Mouse (Mus musculus): Measurements from ENCODE around the gene Hsf4. TPM values are rescaled to one million over a fixed set of nuclear protein-coding genes. Genes with fewer than 3 reads are reported as not detected.
A peak's percentile ranks its signal among the peaks of the same experiment; 100 is the strongest.

Gene Hsf4
- polyA plus RNA-seq, 1 experiment from 2014 or later, result 0.10 TPM

DNA sequence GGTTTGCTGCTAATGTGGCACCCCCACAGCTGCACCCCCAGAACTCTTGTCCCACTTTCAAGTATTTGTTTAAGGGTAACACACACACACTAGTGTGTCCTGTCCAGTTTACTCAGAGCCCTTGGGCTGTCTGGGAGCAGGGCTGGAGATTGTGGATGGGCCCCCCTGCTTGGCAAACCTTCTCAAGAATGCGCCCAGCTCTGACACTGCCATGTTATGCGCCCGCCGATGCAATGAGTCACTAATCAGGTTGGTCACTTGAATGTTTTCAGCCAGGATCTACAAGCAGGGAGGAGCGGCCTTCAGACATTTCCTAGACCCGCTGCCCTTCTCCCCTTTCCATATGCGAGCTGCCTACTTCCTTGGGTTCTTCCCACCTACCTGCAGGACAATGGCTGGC is 22.9 kb downstream of the Hsf4 start:
- no peaks in the 10 kb centered on the region for H3K9me3 ChIP-seq (replicated peaks)
- H3K4me3 ChIP-seq, result no peak overlapping the region
- H3K27me3 ChIP-seq (ENCODE audit: low read depth, poor library complexity, severe bottlenecking), result peaks cover 34% of the 10 kb centered on the region
- H3K4me1 ChIP-seq, result peaks cover 41% of the 10 kb centered on the region
- 79% methylated on average over 7 of the region's 7 CpGs for WGBS
- no peak for DNase-seq (ENCODE audit: low spot score)
- H3K27ac ChIP-seq (replicated peaks), result no peak overlapping the region
- no peaks in the 10 kb centered on the region for H3K36me3 ChIP-seq

DNA sequence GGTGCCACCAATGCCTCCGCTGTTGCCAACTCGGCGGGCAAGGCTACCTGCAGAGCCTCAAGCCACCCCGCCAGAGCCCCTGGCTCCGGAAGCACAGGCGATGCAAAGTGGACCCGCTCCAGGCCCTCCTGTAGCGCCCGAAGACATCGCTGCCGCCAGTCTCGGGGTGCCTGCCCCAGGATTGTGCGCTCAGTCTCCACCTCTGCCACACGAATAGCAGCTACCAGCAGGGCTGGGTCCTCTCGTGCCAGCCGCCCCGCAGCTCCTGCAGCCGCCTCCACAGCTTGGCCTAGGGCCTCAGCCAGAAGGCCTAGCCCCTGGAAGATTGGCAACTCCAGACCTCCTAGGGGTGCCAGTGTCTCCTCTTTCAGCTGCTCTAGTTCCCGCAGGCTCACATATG is 23.8 kb downstream of the Hsf4 start:
- Histone ChIP-seq H3K4me1 (peaks cover 38% of the 10 kb centered on the region), H3K4me3 (no peak overlapping the region), H3K36me3 (no peaks in the 10 kb centered on the region), H3K27ac (replicated peaks) (no peak overlapping the region), H3K27me3 (ENCODE audit: low read depth, poor library complexity, severe bottlenecking) (peaks cover 34% of the 10 kb centered on the region), H3K9me3 (replicated peaks) (no peaks in the 10 kb centered on the region)
- 73% methylated on average over 19 of the region's 19 CpGs for WGBS
- DNase-seq (ENCODE audit: low spot score), result no peak

DNA sequence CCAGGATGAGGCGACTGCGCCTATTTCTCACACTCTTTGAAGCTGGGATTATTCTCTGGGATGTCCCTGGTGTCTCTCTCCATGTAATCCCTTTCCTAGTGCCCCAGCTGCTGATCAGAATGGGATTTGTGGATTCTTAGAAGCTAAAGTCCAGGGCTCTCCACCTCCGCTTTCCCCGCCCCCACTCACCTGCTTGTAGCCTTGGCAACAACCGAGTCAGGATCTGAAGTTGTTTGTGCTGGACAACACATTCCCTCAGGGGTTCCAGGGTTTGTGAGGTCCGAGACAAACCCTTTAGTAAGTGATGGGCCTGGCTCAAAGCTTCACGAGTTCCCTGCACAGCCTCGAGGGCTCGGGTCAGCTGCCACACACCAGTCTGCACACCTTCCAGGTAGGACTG is 25.2 kb downstream of the Hsf4 start:
- no peak for DNase-seq (ENCODE audit: low spot score)
- Histone ChIP-seq H3K4me3 (no peak overlapping the region), H3K4me1 (peaks cover 35% of the 10 kb centered on the region), H3K27ac (replicated peaks) (no peak overlapping the region), H3K27me3 (ENCODE audit: low read depth, poor library complexity, severe bottlenecking) (peaks cover 31% of the 10 kb centered on the region), H3K36me3 (peaks cover 13% of the 10 kb centered on the region), H3K9me3 (replicated peaks) (no peaks in the 10 kb centered on the region)
- WGBS, result 64% methylated on average over 9 of the region's 9 CpGs

DNA sequence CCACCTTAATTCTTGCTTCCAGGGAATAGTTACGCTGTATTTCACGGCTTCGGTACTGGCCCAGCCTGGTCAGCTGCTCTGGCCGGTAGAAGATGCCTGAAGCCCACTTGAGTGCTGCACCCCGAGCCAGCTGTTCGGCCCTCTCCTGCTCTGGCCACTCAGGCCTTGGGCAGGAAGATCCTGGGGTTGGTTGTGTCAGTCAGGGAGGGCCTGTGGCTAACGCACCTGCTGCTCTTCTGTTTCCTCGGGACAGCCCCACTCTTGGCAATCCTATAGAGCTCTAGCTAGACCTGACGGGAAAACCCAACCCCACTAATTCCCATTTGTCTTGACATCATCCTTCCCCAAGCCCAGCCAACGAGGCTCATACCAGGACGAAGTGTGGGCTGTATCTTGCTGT is 25.7 kb downstream of the Hsf4 start:
- no peak for DNase-seq (ENCODE audit: low spot score)

DNA sequence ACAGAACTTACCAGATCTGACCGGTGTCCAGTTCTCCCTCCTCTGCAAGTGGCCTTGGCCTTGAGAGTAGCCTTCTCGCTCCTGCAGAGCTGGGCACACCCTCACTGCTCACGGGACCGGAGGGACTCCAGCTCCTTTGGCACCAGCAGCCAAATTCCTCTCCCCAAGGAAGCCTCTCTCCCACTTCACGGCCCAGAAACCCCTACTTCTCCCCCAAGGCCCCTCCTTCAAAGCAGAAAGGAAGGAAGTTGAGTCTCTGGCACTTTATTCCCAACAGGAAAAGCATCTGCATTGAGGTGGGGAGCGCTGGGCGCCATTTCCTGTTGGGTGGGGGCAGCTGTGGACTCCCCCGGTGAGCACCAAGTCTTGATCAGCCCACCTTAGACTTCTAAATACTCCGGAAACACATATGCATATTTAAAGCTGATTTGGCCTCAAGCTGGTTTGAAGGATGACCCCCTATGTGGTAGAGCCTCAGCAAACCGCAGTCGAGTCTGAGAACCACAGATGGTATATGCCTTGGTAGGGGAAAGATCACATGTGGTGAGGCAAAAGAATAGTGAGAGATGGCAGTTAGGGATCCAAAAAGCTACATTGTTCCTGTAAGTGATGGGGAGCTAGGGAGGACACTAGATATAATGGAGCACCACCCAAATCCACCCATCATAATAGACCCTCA is 26.4 kb downstream of the Hsf4 start, which contains the start of gene Exoc3l:
Exoc3l (minus strand) TSS at position 207 of the 679 bp plus-strand sequence.
- peak within 1 kb of the TSS; percentile 84 for H3K27ac ChIP-seq (replicated peaks)
- H3K27me3 ChIP-seq (ENCODE audit: low read depth, poor library complexity, severe bottlenecking), result peaks cover 19% of the 10 kb centered on the region
- no peak for DNase-seq (ENCODE audit: low spot score)
- peaks cover 23% of the 10 kb centered on the region for H3K4me1 ChIP-seq
- H3K4me3 ChIP-seq, result peak within 1 kb of the TSS; percentile 90
- 65% methylated on average over 11 of the region's 11 CpGs for WGBS
- H3K36me3 ChIP-seq, result peaks cover 25% of the 10 kb centered on the region
- H3K9me3 ChIP-seq (replicated peaks), result no peaks in the 10 kb centered on the region

More for the DNA sequence above, 25.7 kb downstream of the Hsf4 start:
- Histone ChIP-seq H3K27me3 (ENCODE audit: low read depth, poor library complexity, severe bottlenecking) (peaks cover 26% of the 10 kb centered on the region), H3K36me3 (peaks cover 18% of the 10 kb centered on the region), H3K9me3 (replicated peaks) (no peaks in the 10 kb centered on the region), H3K4me1 (peaks cover 30% of the 10 kb centered on the region), H3K4me3 (peak overlapping the region; percentile 16; the same call in 1 of the 2 replicates), H3K27ac (replicated peaks) (no peak overlapping the region)
- 73% methylated on average over 11 of the region's 11 CpGs for WGBS

DNA sequence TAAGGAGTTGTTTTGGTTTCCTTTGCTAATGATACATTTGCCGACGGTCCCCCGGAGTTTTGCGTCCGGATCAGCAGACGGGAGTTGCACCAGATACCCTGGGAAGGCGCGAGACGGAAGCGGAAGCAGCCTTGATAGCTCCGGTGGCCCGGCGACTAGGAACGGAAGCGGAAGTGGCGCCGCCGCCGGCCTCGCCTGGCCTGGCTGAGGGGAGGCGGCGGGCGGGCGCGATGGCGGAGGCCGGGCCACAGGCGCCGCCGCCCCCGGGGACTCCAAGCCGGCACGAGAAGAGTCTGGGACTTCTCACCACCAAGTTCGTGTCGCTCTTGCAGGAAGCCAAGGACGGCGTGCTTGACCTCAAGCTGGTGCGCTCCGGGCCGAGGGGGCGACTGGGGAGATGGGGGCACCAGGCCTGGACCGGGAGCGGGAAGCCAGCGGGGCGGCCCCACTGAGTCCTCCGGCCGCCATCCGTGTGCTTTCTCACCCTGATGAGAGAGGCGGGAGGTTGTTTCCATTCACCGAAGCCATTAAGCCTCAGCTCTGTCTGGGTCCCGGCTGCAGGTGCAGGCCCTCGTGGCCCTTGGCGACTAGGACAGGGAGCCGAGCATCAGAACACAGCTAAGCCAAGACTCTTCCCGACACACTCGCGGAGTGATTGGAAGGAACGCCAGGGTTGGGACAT is 28.1 kb downstream of the Hsf4 start, which contains the start of gene E2f4:
E2f4 (plus strand) TSS at position 153 of the 682 bp plus-strand sequence.
- WGBS, result under 1% methylated on average over 58 of the region's 58 CpGs
- H3K9me3 ChIP-seq (replicated peaks), result no peaks in the 10 kb centered on the region
- peaks cover 23% of the 10 kb centered on the region for H3K4me1 ChIP-seq
- peaks cover 10% of the 10 kb centered on the region; the same call in 1 of the 2 replicates for H3K27me3 ChIP-seq (ENCODE audit: low read depth, poor library complexity, severe bottlenecking)
- peak within 1 kb of the TSS; percentile 84 for H3K27ac ChIP-seq (replicated peaks)
- peak within 1 kb of the TSS; percentile 90 for H3K4me3 ChIP-seq
- H3K36me3 ChIP-seq, result peaks cover 42% of the 10 kb centered on the region
- peak; percentile 95 for DNase-seq (ENCODE audit: low spot score)

DNA sequence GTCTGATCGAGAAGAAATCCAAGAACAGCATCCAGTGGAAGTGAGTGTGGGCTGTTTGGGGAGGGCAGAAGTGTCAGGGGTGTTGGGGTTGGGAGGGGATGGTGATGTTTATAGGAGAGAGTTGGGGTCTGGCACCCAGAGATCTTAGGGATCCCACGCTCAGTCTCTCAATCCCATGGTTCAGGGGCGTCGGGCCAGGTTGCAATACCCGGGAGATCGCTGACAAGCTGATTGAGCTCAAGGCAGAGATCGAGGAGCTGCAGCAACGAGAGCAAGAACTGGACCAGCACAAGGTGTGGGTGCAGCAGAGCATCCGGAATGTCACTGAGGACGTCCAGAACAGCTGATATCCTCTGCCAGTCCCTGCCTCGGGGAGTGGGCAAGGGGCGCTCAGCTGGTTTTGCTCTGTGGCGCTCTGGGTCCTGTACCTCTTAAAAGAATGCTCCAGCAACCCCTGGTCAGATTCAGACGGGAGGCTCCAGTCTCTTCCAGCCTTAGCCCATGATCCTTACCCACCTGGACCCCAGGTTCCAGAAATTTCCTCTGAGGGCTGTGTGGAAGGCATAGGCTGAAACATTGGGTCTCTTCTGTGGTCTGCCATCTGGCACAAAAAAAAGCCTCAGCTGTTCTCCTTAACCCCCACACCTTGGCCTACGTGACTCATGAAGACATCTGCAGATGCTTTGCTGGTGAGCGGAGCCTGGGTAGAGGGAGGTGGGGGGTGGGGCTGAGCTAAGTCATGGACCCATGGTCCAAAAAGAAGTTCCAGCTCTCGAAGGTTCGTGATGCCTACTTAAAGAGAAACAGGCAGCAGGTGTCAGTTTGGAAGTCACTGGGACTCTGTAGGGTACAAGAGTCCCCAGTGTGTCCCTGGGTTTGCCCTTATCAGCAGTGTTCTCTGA is 29.0 kb downstream of the Hsf4 start:
- peak overlapping the region; percentile 84 for H3K27ac ChIP-seq (replicated peaks)
- peak overlapping the region; percentile 90 for H3K4me3 ChIP-seq
- peaks cover 51% of the 10 kb centered on the region for H3K36me3 ChIP-seq
- 66% methylated on average over 18 of the region's 18 CpGs for WGBS
- no peak for DNase-seq (ENCODE audit: low spot score)
- peaks cover 23% of the 10 kb centered on the region for H3K4me1 ChIP-seq
- peaks cover under 1% of the 10 kb centered on the region; the same call in 1 of the 2 replicates for H3K27me3 ChIP-seq (ENCODE audit: low read depth, poor library complexity, severe bottlenecking)
- no peaks in the 10 kb centered on the region for H3K9me3 ChIP-seq (replicated peaks)

DNA sequence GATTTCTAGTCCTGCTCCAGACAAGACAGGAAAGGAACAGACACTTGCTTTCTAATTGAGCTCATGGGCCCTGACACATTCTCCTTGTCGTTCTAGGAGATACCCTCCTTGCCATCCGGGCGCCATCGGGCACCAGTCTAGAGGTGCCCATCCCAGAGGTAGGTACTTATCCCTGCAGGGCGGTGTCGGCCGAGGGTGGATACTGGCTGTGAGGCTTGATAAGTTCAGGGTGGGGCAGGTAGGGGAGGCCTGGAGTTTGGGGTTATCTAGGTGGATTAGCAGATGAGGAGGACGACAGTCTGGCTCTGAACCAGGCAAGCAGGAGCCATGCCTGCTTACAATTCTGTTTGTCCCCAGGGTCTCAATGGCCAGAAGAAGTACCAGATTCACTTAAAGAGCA is 30.4 kb downstream of the Hsf4 start:
- H3K27ac ChIP-seq (replicated peaks), result no peak overlapping the region
- peaks cover 65% of the 10 kb centered on the region for H3K36me3 ChIP-seq
- H3K4me1 ChIP-seq, result peaks cover 23% of the 10 kb centered on the region
- no peaks in the 10 kb centered on the region for H3K9me3 ChIP-seq (replicated peaks)
- 95% methylated on average over 8 of the region's 8 CpGs for WGBS
- H3K4me3 ChIP-seq, result 0 out of 2 replicates have a peak overlapping the region, but pooled peaks have one; percentile 14
- DNase-seq (ENCODE audit: low spot score), result no peak
- no peaks in the 10 kb centered on the region for H3K27me3 ChIP-seq (ENCODE audit: low read depth, poor library complexity, severe bottlenecking)

DNA sequence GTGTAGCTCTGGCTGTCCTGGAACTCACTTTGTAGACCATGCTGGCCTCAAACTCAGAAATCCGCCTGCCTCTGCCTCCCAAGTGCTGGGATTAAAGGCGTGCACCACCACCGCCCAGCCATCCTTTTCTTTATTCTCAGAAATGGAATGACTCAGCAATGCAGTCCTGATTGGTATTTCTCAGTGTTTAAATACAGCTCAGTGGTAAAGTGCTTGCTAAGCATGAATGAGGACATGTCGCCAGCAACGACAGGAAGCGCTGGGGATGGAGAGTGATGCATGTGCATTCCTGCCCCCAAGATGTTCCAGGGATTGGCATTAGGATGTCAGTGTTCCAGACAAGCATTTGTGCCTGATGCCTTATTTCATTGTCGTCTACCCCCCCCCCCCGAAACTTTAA is 33.8 kb downstream of the Hsf4 start:
- Histone ChIP-seq H3K4me1 (peaks cover 23% of the 10 kb centered on the region), H3K27ac (replicated peaks) (no peak overlapping the region), H3K36me3 (peaks cover 94% of the 10 kb centered on the region), H3K9me3 (replicated peaks) (no peaks in the 10 kb centered on the region), H3K4me3 (no peak overlapping the region), H3K27me3 (ENCODE audit: low read depth, poor library complexity, severe bottlenecking) (no peaks in the 10 kb centered on the region)
- WGBS, result 88% methylated on average over 8 of the region's 8 CpGs
- DNase-seq (ENCODE audit: low spot score), result no peak

DNA sequence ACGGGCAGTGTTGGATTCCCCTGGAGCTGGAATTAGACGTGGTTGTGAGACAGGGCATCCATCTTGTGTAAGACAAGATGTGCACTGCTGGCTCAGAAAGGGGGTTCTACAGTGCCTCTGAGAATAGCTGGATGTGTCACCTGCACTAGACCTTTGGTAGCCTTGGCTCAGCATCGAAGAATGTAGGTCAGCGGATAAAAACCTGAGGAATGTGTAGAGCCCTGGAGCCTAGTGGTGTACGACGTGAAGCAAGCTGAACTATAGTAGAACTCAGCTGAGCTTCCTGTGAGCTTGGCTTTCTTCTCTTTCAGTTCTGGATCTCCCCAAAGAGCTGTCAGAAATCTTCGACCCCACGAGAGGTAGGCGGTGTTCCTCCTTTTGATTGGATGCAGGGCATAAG is 34.3 kb downstream of the Hsf4 start:
- Histone ChIP-seq H3K27me3 (ENCODE audit: low read depth, poor library complexity, severe bottlenecking) (no peaks in the 10 kb centered on the region), H3K36me3 (peaks cover 94% of the 10 kb centered on the region), H3K4me1 (peaks cover 18% of the 10 kb centered on the region), H3K4me3 (no peak overlapping the region), H3K27ac (replicated peaks) (no peak overlapping the region), H3K9me3 (replicated peaks) (no peaks in the 10 kb centered on the region)
- no peak for DNase-seq (ENCODE audit: low spot score)
- WGBS, result 90% methylated on average over 9 of the region's 9 CpGs

DNA sequence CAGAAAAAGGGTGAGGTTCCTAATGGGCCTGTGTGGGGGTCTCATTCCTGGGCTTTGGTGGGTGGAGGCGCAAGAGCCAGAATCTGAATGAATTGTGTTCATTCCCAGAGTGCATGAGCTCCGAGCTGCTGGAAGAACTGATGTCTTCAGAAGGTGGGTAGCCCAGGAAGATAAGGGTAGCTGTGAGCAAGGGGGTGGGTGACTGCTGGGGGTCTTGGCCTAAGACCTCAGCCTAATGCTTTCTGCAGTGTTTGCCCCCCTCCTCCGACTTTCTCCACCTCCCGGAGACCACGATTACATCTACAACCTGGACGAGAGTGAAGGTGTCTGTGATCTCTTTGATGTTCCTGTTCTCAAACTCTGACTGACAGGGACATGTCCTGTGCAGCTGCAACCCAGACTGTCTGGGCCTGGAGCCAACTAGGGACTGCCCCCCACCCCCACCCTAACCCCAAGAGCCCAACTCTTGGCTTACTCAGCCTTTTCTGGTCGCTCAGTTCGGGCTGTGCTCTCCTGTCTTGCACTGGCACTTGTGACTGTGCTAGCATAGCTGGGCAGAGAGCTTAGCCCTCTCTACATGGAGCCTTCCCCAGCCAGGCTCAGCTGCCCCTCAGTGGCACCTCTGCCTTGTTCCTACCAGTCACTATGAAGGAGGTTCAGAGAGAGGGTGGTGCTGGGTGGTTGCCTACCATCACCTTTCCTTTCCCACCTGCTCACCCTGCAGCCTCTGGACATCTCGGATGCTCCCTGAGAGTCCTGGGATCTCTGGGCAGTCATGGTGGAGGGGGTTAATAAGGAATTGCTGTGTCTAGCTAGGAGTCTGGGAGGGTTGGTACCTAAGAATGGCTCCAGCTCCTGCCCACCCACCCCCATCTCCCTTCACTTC is 35.0 kb downstream of the Hsf4 start:
- Histone ChIP-seq H3K36me3 (peaks cover 95% of the 10 kb centered on the region), H3K4me1 (peaks cover 14% of the 10 kb centered on the region), H3K27ac (replicated peaks) (no peak overlapping the region), H3K27me3 (ENCODE audit: low read depth, poor library complexity, severe bottlenecking) (no peaks in the 10 kb centered on the region), H3K4me3 (no peak overlapping the region), H3K9me3 (replicated peaks) (no peaks in the 10 kb centered on the region)
- no peak for DNase-seq (ENCODE audit: low spot score)
- WGBS, result 89% methylated on average over 9 of the region's 9 CpGs
